Mouse (Mus musculus) bone marrow, adult 2 months (tissue): ENCODE measurements at regions not wholly inside any gene's neighbourhood (a gene's known extent, or its start where the extent isn't known, plus 50 kb on each side); places are given as distances from the start of the nearest gene placed in this dataset.

Source experiments
- CTCF ChIP-seq: fragments of 200-500 bp; IDR thresholded peaks from 2 replicates; pipeline ENCODE4 v1.5.1; 2011; ENCODE audit warnings: low read length, control low read depth; ENCODE audit not compliant: control insufficient read depth, insufficient read depth
- POLR2A ChIP-seq: fragments of 200-500 bp; IDR thresholded peaks from 2 replicates; pipeline ENCODE4 v1.6.1; 2011; ENCODE audit warnings: low read depth, mild to moderate bottlenecking, control low read depth, low read length, borderline replicate concordance; ENCODE audit not compliant: control insufficient read depth

DNA sequence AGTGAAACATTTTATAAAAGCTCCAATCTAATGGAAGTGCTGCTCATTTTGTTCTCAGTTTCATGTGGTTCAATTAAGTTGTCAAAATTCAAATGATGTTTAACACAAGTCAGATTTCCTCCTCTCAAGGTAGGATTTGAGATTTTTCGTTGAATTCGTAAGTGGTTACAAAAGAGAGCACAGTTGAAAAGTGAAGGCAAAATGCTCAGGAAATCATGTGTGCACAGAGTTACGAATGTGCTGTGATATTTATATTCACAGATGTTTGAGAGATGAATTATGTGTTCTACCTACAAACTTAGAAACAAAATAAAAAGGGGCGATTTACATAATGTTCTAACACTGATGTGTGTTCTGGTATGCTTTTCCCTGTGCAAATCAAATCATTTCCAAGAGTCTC lies 433.1 kb downstream of the Arl4a start:
- no peak for TF ChIP-seq CTCF
- TF ChIP-seq POLR2A: no peak
